Mouse (Mus musculus) E14TG2a.4 (cell line): ENCODE measurements at regions not wholly inside any gene's neighbourhood (a gene's known extent, or its start where the extent isn't known, plus 50 kb on each side); places are given as distances from the start of the nearest gene placed in this dataset.

Experiments used
- CTCF ChIP-seq: conservative IDR thresholded peaks from 2 replicates; pipeline ENCODE4 v1.5.1; 2014; ENCODE audit warnings: low read length
- NANOG ChIP-seq: IDR thresholded peaks from 2 replicates; pipeline ENCODE4 v1.6.1; 2014; ENCODE audit warnings: borderline replicate concordance, low read length, mixed read lengths

DNA sequence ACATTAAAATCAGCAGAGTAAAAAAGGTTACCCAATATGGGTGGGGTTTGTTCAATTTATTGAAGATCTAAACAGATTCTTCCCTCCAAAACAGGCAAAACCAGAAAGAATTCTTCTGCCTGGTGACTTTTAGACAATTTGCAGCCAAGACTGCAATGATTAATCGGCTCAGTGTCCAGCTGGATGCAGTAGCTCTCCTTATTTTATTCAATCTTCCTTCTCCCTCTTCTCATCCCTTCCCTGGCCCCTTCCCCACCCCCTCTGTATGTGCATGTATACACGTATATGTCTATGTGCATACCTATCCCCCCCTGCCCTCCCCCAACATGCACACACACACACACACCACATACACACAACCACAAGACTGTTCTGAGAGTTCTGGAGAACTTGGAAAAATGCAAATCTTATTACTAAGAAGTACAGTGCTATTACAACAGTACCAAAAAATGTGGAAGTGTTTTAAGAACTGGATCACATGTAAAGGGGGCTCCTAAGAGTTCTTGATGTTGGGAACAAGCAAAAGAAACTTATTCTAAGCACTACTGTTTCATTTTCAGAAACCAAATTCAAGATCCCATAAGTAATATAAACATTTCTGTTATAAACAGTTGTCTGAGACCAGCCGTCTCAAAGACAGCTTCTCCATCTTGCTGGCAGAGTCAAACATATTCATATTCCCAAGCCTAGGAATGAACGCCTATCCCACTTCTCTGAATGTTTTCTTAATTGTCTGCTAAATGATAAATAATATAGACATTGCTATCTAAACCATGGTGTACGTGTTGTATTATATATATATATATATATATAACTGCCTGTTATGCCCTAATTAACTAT, 229.5 kb downstream of the Mreg start:
- no peak for TF ChIP-seq CTCF
- no peak for TF ChIP-seq NANOG
